Mouse (Mus musculus) ES-E14 (cell line): ENCODE results near the gene Mmp27. TPM values are rescaled to one million over a fixed set of nuclear protein-coding genes. Genes with fewer than 3 reads are reported as not detected.

ENCODE experiments used
- DNase-seq: peaks from one replicate; pipeline ENCODE4 v3.0.0-alpha.2; 2013; ENCODE audit warnings: low read depth, low spot score
- H3K27ac ChIP-seq: 2 replicates; pipeline ENCODE4 v1.5.1; 2012; ENCODE audit warnings: low read depth, mild to moderate bottlenecking, low read length, moderate library complexity, mixed read lengths; ENCODE audit not compliant: poor library complexity, insufficient read depth, severe bottlenecking
- H3K36me3 ChIP-seq: 2 replicates; pipeline ENCODE4 v1.6.1; 2012; ENCODE audit warnings: mild to moderate bottlenecking, low read length, moderate library complexity, mixed read lengths; ENCODE audit not compliant: control insufficient read depth, poor library complexity, insufficient read depth, severe bottlenecking
- H3K4me1 ChIP-seq, 2 experiments: fragments of 150-350 bp in 1 of 2; sonication (generic) in 1 of 2; 2 replicates each; pipeline ENCODE4 v1.6.1; 2012; ENCODE audit warnings: low read length in 2 of 2, mild to moderate bottlenecking in 1 of 2, mixed read lengths in 1 of 2; ENCODE audit not compliant: control insufficient read depth in 2 of 2, insufficient read depth in 2 of 2, poor library complexity in 1 of 2
- H3K4me3 ChIP-seq, 2 experiments: fragments of 150-350 bp in 1 of 2; sonication (generic) in 1 of 2; 2 replicates each; pipeline ENCODE4 v1.5.1; 2012; ENCODE audit warnings: low read length in 2 of 2, low read depth in 1 of 2, mild to moderate bottlenecking in 1 of 2, mixed read lengths in 1 of 2; ENCODE audit not compliant: insufficient read depth in 1 of 2, poor library complexity in 1 of 2, severe bottlenecking in 1 of 2
- H3K9ac ChIP-seq: 2 replicates; pipeline ENCODE4 v1.6.1; 2012; ENCODE audit warnings: low read depth, mild to moderate bottlenecking, low read length, mixed read lengths; ENCODE audit not compliant: poor library complexity, insufficient read depth, severe bottlenecking
- H3K9me3 ChIP-seq: fragments of 150-350 bp; sonication (generic); 2 replicates; pipeline ENCODE4 v1.6.1; 2012; ENCODE audit warnings: low read depth, mild to moderate bottlenecking, low read length; ENCODE audit not compliant: control insufficient read depth, insufficient read depth
- CHD2 ChIP-seq: IDR thresholded peaks from 2 replicates; pipeline ENCODE4 v1.6.1; 2014; ENCODE audit warnings: mild to moderate bottlenecking, low read depth, low read length, inconsistent platforms
- HCFC1 ChIP-seq: IDR thresholded peaks from 2 replicates; pipeline ENCODE4 v1.6.1; 2012; ENCODE audit warnings: low read length, inconsistent platforms, borderline replicate concordance; ENCODE audit not compliant: insufficient read depth
- MAFK ChIP-seq: IDR thresholded peaks from 2 replicates; pipeline ENCODE4 v1.6.1; 2014; ENCODE audit warnings: mild to moderate bottlenecking, low read depth, low read length, inconsistent platforms; ENCODE audit not compliant: insufficient read depth
- ZC3H11A ChIP-seq: IDR thresholded peaks from 2 replicates; pipeline ENCODE4 v1.6.1; 2012; ENCODE audit warnings: low read depth, mild to moderate bottlenecking, inconsistent platforms, low read length, borderline replicate concordance
- ZNF384 ChIP-seq: IDR thresholded peaks from 2 replicates; pipeline ENCODE4 v1.6.1; 2012; ENCODE audit warnings: low read depth, low read length, inconsistent platforms
- in situ Hi-C, 2 experiments: fragments of 600-800 bp; cut with MboI; formaldehyde crosslinking; loops; one replicate each; pipeline ENCODE4 v1.15.1; 2025; ENCODE audit warnings: low sequenced_read_pairs in 2 of 2, inconsistent platforms in 1 of 2; ENCODE audit not compliant: unreplicated experiment in 2 of 2
- total RNA-seq: library from RNA; depleted of rRNA; stranded (reverse); fragments of 300-350 nt; gene quantifications from 2 replicates; pipeline ENCODE4 v1.2.3, GENCODE M21; 2012

The Mmp27 gene
- total RNA-seq, 1 experiment = not detected

- H3K4me3 ChIP-seq = no peak overlapping the region
Measured at GRCm38 (mm10) chr9:7570485-7570884, 711 bp upstream of the Mmp27 start.

GRCm38 (mm10) chr9:7572188-7572587 is 992 bp downstream of the Mmp27 start:
- no peak overlapping the region for H3K4me3 ChIP-seq
- no peak for DNase-seq
- no peaks in the 10 kb centered on the region for H3K9me3 ChIP-seq
- in situ Hi-C loops = no loop called here
- H3K36me3 ChIP-seq = no peaks in the 10 kb centered on the region
- no peak overlapping the region for H3K9ac ChIP-seq
- H3K4me1 ChIP-seq = no peaks in the 10 kb centered on the region
- H3K27ac ChIP-seq = no peak overlapping the region
- TF ChIP-seq ZC3H11A (no peak), MAFK (no peak), HCFC1 (no peak), CHD2 (no peak), ZNF384 (no peak)

More at GRCm38 (mm10) chr9:7570485-7570884, 711 bp upstream of the Mmp27 start:
- no peak for TF ChIP-seq HCFC1
- TF ChIP-seq CHD2 = no peak
- TF ChIP-seq ZC3H11A = no peak
- no peak for TF ChIP-seq MAFK
- TF ChIP-seq ZNF384 = no peak
- no peak overlapping the region for H3K27ac ChIP-seq
- H3K9ac ChIP-seq = no peak overlapping the region
- no peaks in the 10 kb centered on the region for H3K9me3 ChIP-seq
- no peaks in the 10 kb centered on the region for H3K4me1 ChIP-seq
- no peaks in the 10 kb centered on the region for H3K36me3 ChIP-seq
- no peak for DNase-seq
- in situ Hi-C loops = no loop called here

GRCm38 (mm10) chr9:7572663-7573308 is 1.6 kb downstream of the Mmp27 start:
- DNase-seq = no peak
- Histone ChIP-seq H3K27ac (no peak overlapping the region), H3K4me3 (no peak overlapping the region), H3K36me3 (no peaks in the 10 kb centered on the region), H3K9me3 (no peaks in the 10 kb centered on the region), H3K4me1 (no peaks in the 10 kb centered on the region), H3K9ac (no peak overlapping the region)
- in situ Hi-C loops = no loop called here
- TF ChIP-seq CHD2 (no peak), ZC3H11A (no peak), MAFK (no peak), ZNF384 (no peak), HCFC1 (no peak)

- no peaks in the 10 kb centered on the region for H3K9me3 ChIP-seq
- H3K36me3 ChIP-seq = no peaks in the 10 kb centered on the region
- no peak overlapping the region for H3K4me3 ChIP-seq
- H3K9ac ChIP-seq = no peak overlapping the region
- H3K4me1 ChIP-seq = no peaks in the 10 kb centered on the region
- no peak overlapping the region for H3K27ac ChIP-seq
- no peak for TF ChIP-seq HCFC1
- TF ChIP-seq ZC3H11A = no peak
- TF ChIP-seq ZNF384 = no peak
- TF ChIP-seq CHD2 = no peak
- TF ChIP-seq MAFK = no peak
- DNase-seq = no peak
- in situ Hi-C loops = no loop called here
Measured at GRCm38 (mm10) chr9:7575526-7575925, 4.3 kb downstream of the Mmp27 start.

GRCm38 (mm10) chr9:7577371-7577770 is 6.2 kb downstream of the Mmp27 start:
- Histone ChIP-seq H3K4me1 (no peaks in the 10 kb centered on the region), H3K9ac (no peak overlapping the region), H3K4me3 (no peak overlapping the region), H3K36me3 (no peaks in the 10 kb centered on the region), H3K9me3 (no peaks in the 10 kb centered on the region), H3K27ac (no peak overlapping the region)
- DNase-seq = no peak
- in situ Hi-C loops = no loop called here
- TF ChIP-seq CHD2 (no peak), ZC3H11A (no peak)
